Mouse (Mus musculus) spleen, adult 2 months (tissue): ENCODE measurements around the gene Gm49333. TPM values are rescaled to one million over a fixed set of nuclear protein-coding genes. Genes with fewer than 3 reads are reported as not detected.

Experiments
- DNase-seq, 2 experiments: peaks; one replicate each; pipeline versions ENCODE4 v3.0.0 to v3.0.0-alpha.2; 2012 to 2021; ENCODE audit warnings: low spot score in 2 of 2, low read depth in 1 of 2
- H3K27ac ChIP-seq: fragments of 200-500 bp; 2 replicates; pipeline ENCODE4 v1.5.1; 2012; ENCODE audit warnings: low read length, inconsistent platforms; ENCODE audit not compliant: insufficient read depth
- H3K27me3 ChIP-seq: fragments of 200-500 bp; 2 replicates; pipeline ENCODE4 v1.6.1; 2012; ENCODE audit warnings: mild to moderate bottlenecking, moderate library complexity, low read length, inconsistent platforms; ENCODE audit not compliant: control insufficient read depth, insufficient read depth
- H3K36me3 ChIP-seq: fragments of 200-500 bp; 2 replicates; pipeline ENCODE4 v1.6.1; 2012; ENCODE audit warnings: mild to moderate bottlenecking, low read length, inconsistent platforms; ENCODE audit not compliant: control insufficient read depth, insufficient read depth
- H3K4me1 ChIP-seq: fragments of 200-500 bp; 2 replicates; pipeline ENCODE4 v1.6.1; 2011; ENCODE audit warnings: inconsistent platforms; ENCODE audit not compliant: control insufficient read depth, insufficient read depth, insufficient read length
- H3K4me3 ChIP-seq: fragments of 200-500 bp; 2 replicates; pipeline ENCODE4 v1.5.1; 2011; ENCODE audit warnings: mild to moderate bottlenecking, inconsistent platforms; ENCODE audit not compliant: insufficient read depth, insufficient read length; ENCODE audit errors: extremely low read depth
- CTCF ChIP-seq: fragments of 200-500 bp; IDR thresholded peaks from 2 replicates; pipeline ENCODE4 v1.5.1; 2011; ENCODE audit warnings: mild to moderate bottlenecking, inconsistent platforms; ENCODE audit not compliant: insufficient read depth, insufficient read length, insufficient replicate concordance; ENCODE audit errors: extremely low read depth
- POLR2A ChIP-seq: fragments of 200-500 bp; IDR thresholded peaks from 2 replicates; pipeline ENCODE4 v1.6.1; 2011; ENCODE audit warnings: low read depth, low read length, inconsistent platforms
- WGBS: fragments of 180-500 bp; shearing (Covaris S2); methylation state at CpG from one replicate; pipeline ENCODE4 v1.1.7; 2018; 5-methylcytosine and 5-hydroxymethylcytosine counted together
- polyA plus RNA-seq: library from polyadenylated mRNA; depleted of rRNA; stranded (reverse); fragments of >200 nt; gene quantifications from 2 replicates; pipeline ENCODE4 v1.2.3, GENCODE M21; 2012

Gm49333 gene
- polyA plus RNA-seq, 1 experiment = 0.02 TPM

- peak overlapping the region; percentile 50; the same call in 1 of the 2 replicates for H3K27ac ChIP-seq
- peak overlapping the region; percentile 61 for H3K4me3 ChIP-seq
- no peaks in the 10 kb centered on the region; the same call in 1 of the 2 replicates for H3K27me3 ChIP-seq
- under 1% methylated on average over 35 of the region's 38 CpGs for WGBS
- peak; percentile 79 to 93 for DNase-seq
- H3K4me1 ChIP-seq = peaks cover 8% of the 10 kb centered on the region; the same call in 1 of the 2 replicates
- peaks cover 3% of the 10 kb centered on the region; the same call in 1 of the 2 replicates for H3K36me3 ChIP-seq
- peak; percentile 67 for TF ChIP-seq POLR2A
- no peak for TF ChIP-seq CTCF
These were observed 61.1 kb downstream of the Gm49333 start for GRCm38 (mm10) chr16:20672500-20672902.

GRCm38 (mm10) chr16:20672965-20673705, 61.7 kb downstream of the Gm49333 start:
- under 1% methylated on average over 39 of the region's 78 CpGs for WGBS
- Histone ChIP-seq H3K36me3 (peaks cover 9% of the 10 kb centered on the region; the same call in 1 of the 2 replicates), H3K4me3 (peak overlapping the region; percentile 61), H3K27me3 (no peaks in the 10 kb centered on the region; the same call in 1 of the 2 replicates), H3K4me1 (peaks cover 8% of the 10 kb centered on the region; the same call in 1 of the 2 replicates), H3K27ac (peak overlapping the region; percentile 50; the same call in 1 of the 2 replicates)
- no peak for TF ChIP-seq CTCF
- DNase-seq = peak in 1 of 2 experiments; percentile 39

GRCm38 (mm10) chr16:20673706-20674303, 62.4 kb downstream of the Gm49333 start:
- peaks cover 16% of the 10 kb centered on the region for H3K36me3 ChIP-seq
- H3K4me3 ChIP-seq = peak overlapping the region; percentile 61
- peak in 1 of 2 experiments; percentile 13 for DNase-seq
- TF ChIP-seq CTCF (no peak), POLR2A (no peak)
- no peaks in the 10 kb centered on the region; the same call in 1 of the 2 replicates for H3K27me3 ChIP-seq
- H3K4me1 ChIP-seq = peaks cover 8% of the 10 kb centered on the region; the same call in 1 of the 2 replicates
- 4% methylated on average over 14 of the region's 14 CpGs for whole genome bisulfite sequencing
- H3K27ac ChIP-seq = peak overlapping the region; percentile 50; the same call in 1 of the 2 replicates

- no peak for DNase-seq
- H3K4me3 ChIP-seq = no peak overlapping the region
- H3K36me3 ChIP-seq = peaks cover 28% of the 10 kb centered on the region
- 92% methylated on average over 6 of the region's 6 CpGs for WGBS
- TF ChIP-seq CTCF = no peak
- no peak for TF ChIP-seq POLR2A
- H3K4me1 ChIP-seq = peaks cover 8% of the 10 kb centered on the region; the same call in 1 of the 2 replicates
- H3K27ac ChIP-seq = no peak overlapping the region
- H3K27me3 ChIP-seq = no peaks in the 10 kb centered on the region; the same call in 1 of the 2 replicates
These were observed 63.8 kb downstream of the Gm49333 start for GRCm38 (mm10) chr16:20675213-20675612.

GRCm38 (mm10) chr16:20676702-20677101, 65.3 kb downstream of the Gm49333 start:
- no peak for TF ChIP-seq POLR2A
- TF ChIP-seq CTCF = no peak
- no peak overlapping the region for H3K27ac ChIP-seq
- H3K27me3 ChIP-seq = no peaks in the 10 kb centered on the region; the same call in 1 of the 2 replicates
- H3K4me1 ChIP-seq = peaks cover 8% of the 10 kb centered on the region; the same call in 1 of the 2 replicates
- WGBS = 77% methylated on average over 4 of the region's 4 CpGs
- no peak for DNase-seq
- no peak overlapping the region for H3K4me3 ChIP-seq
- peaks cover 42% of the 10 kb centered on the region for H3K36me3 ChIP-seq

- Histone ChIP-seq H3K4me1 (peaks cover 5% of the 10 kb centered on the region; the same call in 1 of the 2 replicates), H3K4me3 (no peak overlapping the region), H3K36me3 (peaks cover 48% of the 10 kb centered on the region), H3K27ac (no peak overlapping the region), H3K27me3 (no peaks in the 10 kb centered on the region; the same call in 1 of the 2 replicates)
- TF ChIP-seq POLR2A = no peak
- no peak for TF ChIP-seq CTCF
- WGBS = 73% methylated on average over 5 of the region's 5 CpGs
- no peak for DNase-seq
These were observed 66.0 kb downstream of the Gm49333 start for GRCm38 (mm10) chr16:20677380-20677779.
